Mouse (Mus musculus): ENCODE data around the gene Hnrnpul2. TPM values are rescaled to one million over a fixed set of nuclear protein-coding genes. Genes with fewer than 3 reads are reported as not detected.

Gene Hnrnpul2
- total and polyA plus RNA-seq, 3 experiments, result 39.4 to 174 (median 106) TPM

DNA sequence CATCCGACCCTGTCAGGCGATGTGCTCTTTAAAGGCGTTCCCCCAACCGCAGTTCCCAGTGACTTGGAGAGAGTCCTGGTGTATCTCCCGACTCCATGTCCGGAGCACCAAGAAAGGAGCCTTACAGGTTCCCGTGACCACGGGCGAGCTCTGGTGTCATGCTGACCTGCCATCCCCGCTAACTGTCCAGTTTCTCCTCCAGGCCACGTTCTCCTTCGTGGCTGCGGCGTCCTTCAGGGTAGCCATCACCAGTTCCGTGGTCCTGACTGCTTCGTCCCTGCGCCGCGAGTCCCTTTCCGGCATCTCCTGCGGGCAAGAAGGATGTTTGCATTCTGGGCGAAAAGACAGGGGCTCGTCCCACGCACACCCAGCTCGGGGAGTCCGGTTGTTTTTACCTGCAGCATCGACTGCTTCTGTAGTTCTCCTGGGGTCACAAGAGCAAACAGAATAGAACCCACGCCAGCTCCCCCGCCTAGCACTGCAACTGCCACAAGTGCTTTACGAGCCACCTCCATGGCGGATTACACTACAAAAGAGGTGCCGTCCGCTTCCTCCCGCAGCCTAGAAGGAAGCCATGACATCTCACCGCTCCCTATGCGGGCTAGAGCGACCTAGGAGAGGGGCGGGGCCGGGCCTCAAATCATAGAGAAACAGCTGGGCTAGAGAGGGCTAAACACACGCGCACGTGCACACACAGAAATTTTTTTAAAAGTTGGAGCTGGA, 60.7 kb downstream of the Hnrnpul2 start, which contains the start of gene Uqcc3 (continued):
- TF ChIP-seq MAFK (IDR thresholded peaks at IDR 0.05; ENCODE audit: borderline replicate concordance, low read depth, low read length), result no peak; the same call in 1 of the 2 replicates
- TF ChIP-seq CHD1 (IDR thresholded peaks at IDR 0.05; ENCODE audit: low read depth, low read length), result peak; percentile 50; the same call in 1 of the 2 replicates
- TF ChIP-seq MEF2A (IDR thresholded peaks at IDR 0.05; ENCODE audit: extremely low read depth, insufficient replicate concordance, low read depth, low read length, poor library complexity, severe bottlenecking), result peak; percentile 49; the same call in 1 of the 2 replicates

DNA sequence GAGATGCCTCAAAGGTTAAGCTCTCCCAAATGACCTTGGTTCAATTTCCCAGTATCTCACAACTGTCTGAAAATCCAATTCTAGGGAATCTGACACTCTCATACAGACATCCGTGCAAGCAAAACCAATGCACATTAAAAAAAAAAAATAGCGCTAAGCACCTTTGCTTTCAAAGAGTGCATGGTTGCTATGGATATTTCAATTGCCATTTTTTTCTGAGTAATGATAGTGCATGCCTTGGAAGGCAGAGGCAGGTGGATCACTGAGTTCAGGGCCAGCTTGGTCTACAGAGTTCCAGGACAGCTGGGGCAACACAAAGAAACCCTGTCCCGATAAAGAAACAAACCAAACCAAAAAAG, 61.2 kb downstream of the Hnrnpul2 start:
- 0 out of 4 replicates have a peak, but pooled peaks cover 0 to 2% of the 10 kb centered on the region in 2 experiments for H3K4me1 ChIP-seq (ENCODE audit: control insufficient read depth in 1 of 2, insufficient read depth in 2 of 2, low read length in 2 of 2)
- peak overlapping the region; percentile 77 for H3K9ac ChIP-seq (ENCODE audit: control insufficient read depth, low read depth, low read length, poor library complexity, severe bottlenecking)
- H3K79me2 ChIP-seq (ENCODE audit: control insufficient read depth, insufficient read depth, low read length, poor library complexity), result peaks cover 7% of the 10 kb centered on the region
- 0 out of 2 replicates have a peak overlapping the region, but pooled peaks have one; percentile 3 for H3K27ac ChIP-seq (ENCODE audit: control insufficient read depth, low read depth, low read length)
- H3K4me3 ChIP-seq (ENCODE audit: control insufficient read depth in 1 of 2, insufficient read depth in 1 of 2, low read depth in 2 of 2, low read length in 2 of 2), result peak overlapping the region; percentile 62 to 82
- no peaks in the 10 kb centered on the region for H3K27me3 ChIP-seq (ENCODE audit: control insufficient read depth in 1 of 2, insufficient read depth in 2 of 2, low read length in 2 of 2)
- no peak for DNase-seq (ENCODE audit: low read depth, low spot score)
- TF ChIP-seq ZNF384 (IDR thresholded peaks at IDR 0.05; ENCODE audit: low read depth, low read length) (0 out of 2 replicates have a peak, but pooled peaks have one; percentile 4), CHD2 (IDR thresholded peaks at IDR 0.05; ENCODE audit: low read length) (no peak)
- no peaks in the 10 kb centered on the region for H3K9me3 ChIP-seq (replicated peaks; ENCODE audit: insufficient read depth, low read length)
- H3K36me3 ChIP-seq (ENCODE audit: control insufficient read depth in 1 of 2, insufficient read depth in 2 of 2, low read length in 2 of 2), result peaks cover 0 to 6% of the 10 kb centered on the region in 2 experiments; a peak in 3 of 4 replicates

DNA sequence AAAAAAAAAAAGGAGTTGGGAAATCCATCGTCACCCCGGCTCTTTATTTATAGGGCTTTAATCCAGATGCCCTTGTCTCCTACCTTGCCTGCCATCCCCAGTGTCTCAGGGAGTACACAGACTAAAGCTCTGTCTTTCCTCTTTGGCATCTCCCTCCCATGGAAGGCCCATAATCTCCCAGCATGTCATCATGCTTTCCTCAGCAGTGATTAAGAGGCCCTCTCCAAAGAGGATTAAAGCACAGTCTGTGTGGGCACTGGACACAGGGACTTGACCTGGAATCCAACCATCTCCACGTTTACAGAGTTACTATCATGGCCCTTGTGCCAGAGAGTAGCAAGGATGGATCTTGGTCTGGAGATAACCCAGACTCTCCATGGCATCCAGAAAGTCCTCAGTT, 63.8 kb downstream of the Hnrnpul2 start, which contains the start of the genes Lbhd1 and Gm49403:
Gene Lbhd1, plus strand, starts transcription at position 117 of the 400 bp plus-strand sequence.
Gene Gm49403, plus strand, starts transcription at position 315 of the 400 bp plus-strand sequence.
- peaks cover 0 to 18% of the 10 kb centered on the region in 2 experiments; a peak in 2 of 4 replicates for H3K36me3 ChIP-seq (ENCODE audit: control insufficient read depth in 1 of 2, insufficient read depth in 2 of 2, low read length in 2 of 2)
- no peak within 1 kb of the TSS for H3K27ac ChIP-seq (ENCODE audit: control insufficient read depth, low read depth, low read length)
- H3K27me3 ChIP-seq (ENCODE audit: control insufficient read depth in 1 of 2, insufficient read depth in 2 of 2, low read length in 2 of 2), result no peaks in the 10 kb centered on the region
- no peak for DNase-seq (ENCODE audit: low read depth, low spot score)
- H3K4me1 ChIP-seq (ENCODE audit: control insufficient read depth in 1 of 2, insufficient read depth in 2 of 2, low read length in 2 of 2), result peaks cover 0 to 10% of the 10 kb centered on the region in 2 experiments; a peak in 1 of 4 replicates
- no peak for TF ChIP-seq ZC3H11A (IDR thresholded peaks at IDR 0.05; ENCODE audit: low read depth, low read length)
- TF ChIP-seq ETS1 (IDR thresholded peaks at IDR 0.05; ENCODE audit: low read depth, low read length), result no peak
- TF ChIP-seq EP300 (IDR thresholded peaks at IDR 0.05; ENCODE audit: low read depth in 1 of 2, low read length in 2 of 2), result no peak
- no peak for TF ChIP-seq ZKSCAN1 (IDR thresholded peaks at IDR 0.05; ENCODE audit: low read depth, low read length)
- no peak for TF ChIP-seq ZNF384 (IDR thresholded peaks at IDR 0.05; ENCODE audit: low read depth, low read length)
- no peak for TF ChIP-seq UBTF (IDR thresholded peaks at IDR 0.05; ENCODE audit: borderline replicate concordance, insufficient read depth, low read depth, low read length)
- no peak for TF ChIP-seq JUND (IDR thresholded peaks at IDR 0.05; ENCODE audit: low read depth, low read length)
- TF ChIP-seq RCOR1 (IDR thresholded peaks at IDR 0.05; ENCODE audit: low read depth, low read length), result no peak
- TF ChIP-seq GATA1 (IDR thresholded peaks at IDR 0.05; ENCODE audit: low read depth, low read length), result no peak
- TF ChIP-seq SIN3A (IDR thresholded peaks at IDR 0.05; ENCODE audit: low read length), result no peak
- TF ChIP-seq TCF12 (IDR thresholded peaks at IDR 0.05; ENCODE audit: low read depth, low read length), result no peak
- TF ChIP-seq GABPA (IDR thresholded peaks at IDR 0.05; ENCODE audit: low read depth, low read length), result no peak
- no peak for TF ChIP-seq ELF1 (IDR thresholded peaks at IDR 0.05; ENCODE audit: low read depth, low read length)
- H3K4me3 ChIP-seq (ENCODE audit: control insufficient read depth in 1 of 2, insufficient read depth in 1 of 2, low read depth in 2 of 2, low read length in 2 of 2), result no peak within 1 kb of the TSS
- no peaks in the 10 kb centered on the region for H3K9me3 ChIP-seq (replicated peaks; ENCODE audit: insufficient read depth, low read length)
- H3K79me2 ChIP-seq (ENCODE audit: control insufficient read depth, insufficient read depth, low read length, poor library complexity), result peaks cover 14% of the 10 kb centered on the region
- no peak within 1 kb of the TSS for H3K9ac ChIP-seq (ENCODE audit: control insufficient read depth, low read depth, low read length, poor library complexity, severe bottlenecking)
